Comparison of ENCODE assay signal across 7 mouse cellular contexts in the genomic region with DNA sequence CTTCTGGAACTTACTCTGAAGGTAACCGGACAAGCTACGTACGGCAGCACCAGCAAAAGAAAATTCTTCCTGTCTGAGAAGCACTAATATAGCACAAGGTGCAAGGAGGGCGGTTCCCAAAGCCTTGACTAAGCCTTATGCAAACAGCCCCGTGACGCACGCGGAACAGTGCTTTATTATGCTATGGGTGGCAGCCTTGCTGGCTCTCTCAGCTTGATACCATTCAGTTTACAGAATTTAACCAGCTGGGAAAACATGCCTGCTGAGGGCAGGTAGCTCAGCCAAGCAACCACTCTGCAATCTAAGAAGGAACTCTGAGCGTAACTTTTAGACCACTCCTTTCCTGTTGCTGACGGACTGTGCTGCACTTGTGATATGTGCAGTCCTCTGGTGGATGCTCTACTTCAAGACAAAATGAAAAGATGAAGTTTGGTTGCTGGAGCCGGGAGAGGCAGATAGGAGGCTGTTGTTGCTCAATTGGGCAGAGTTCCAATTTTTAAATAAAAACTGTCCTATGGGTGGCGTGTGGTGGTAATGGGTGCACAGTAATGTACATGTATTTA. TPM values are rescaled to one million over a fixed set of nuclear protein-coding genes. Genes with fewer than 3 reads are reported as not detected.
A peak's percentile ranks its signal among the peaks of the same experiment; 100 is the strongest.
DNase-seq lines count a peak whose midpoint lies in the region; ATAC-seq and TF ChIP-seq lines count a peak whose summit lies in the region.

No protein-coding gene starts in this region.

- no peak for TF ChIP-seq CTCF in G1E (IDR thresholded peaks at IDR 0.05; ENCODE audit: low read depth, low read length)
- TF ChIP-seq CTCF in left cerebral cortex, adult 2 months (IDR thresholded peaks at IDR 0.05): no peak
- no peak for TF ChIP-seq CTCF in thymus, adult 2 months (IDR thresholded peaks at IDR 0.05; ENCODE audit: borderline replicate concordance, control insufficient read depth, extremely low read depth, insufficient read depth, low read length, poor library complexity)

- H3K4me1 ChIP-seq in G1E (ENCODE audit: insufficient read depth, low read depth, low read length): peaks cover 78% of the 10 kb centered on the region
- H3K4me1 ChIP-seq in embryonic facial prominence, embryonic 13.5 days: peaks cover 30% of the 10 kb centered on the region
- H3K4me1 ChIP-seq in heart, embryonic 15.5 days (replicated peaks): peaks cover 46% of the 10 kb centered on the region
- peaks cover 4% of the 10 kb centered on the region; the same call in 1 of the 2 replicates for H3K4me1 ChIP-seq in thymus, adult 2 months (replicated peaks; ENCODE audit: control insufficient read depth, insufficient read depth, low read length)

- no peak for DNase-seq in G1E (ENCODE audit: low spot score)
- DNase-seq in left cerebral cortex, adult 2 months (ENCODE audit: extremely low spot score in 1 of 2, low spot score in 2 of 2): peak; percentile 40 to 50
- DNase-seq in mesoderm, embryonic 11.5 days (ENCODE audit: low read depth, low spot score): peak; percentile 37
- DNase-seq in thymus, adult 2 months: peak; percentile 58

- TF ChIP-seq POLR2A in thymus, adult 2 months (IDR thresholded peaks at IDR 0.05; ENCODE audit: control insufficient read depth, extremely low read depth, insufficient read depth, low read length, poor library complexity): no peak

- no peaks in the 10 kb centered on the region for H3K27me3 ChIP-seq in G1E (ENCODE audit: insufficient read depth, low read length)
- H3K27me3 ChIP-seq in embryonic facial prominence, embryonic 13.5 days: no peaks in the 10 kb centered on the region
- H3K27me3 ChIP-seq in heart, embryonic 15.5 days: no peaks in the 10 kb centered on the region
- H3K27me3 ChIP-seq in thymus, adult 2 months (ENCODE audit: control insufficient read depth, insufficient read depth, low read length): no peaks in the 10 kb centered on the region

- peak overlapping the region; percentile 65 for H3K4me3 ChIP-seq in G1E (ENCODE audit: low read depth, low read length)
- no peak overlapping the region for H3K4me3 ChIP-seq in embryonic facial prominence, embryonic 13.5 days
- peak overlapping the region; percentile 46 for H3K4me3 ChIP-seq in heart, embryonic 15.5 days
- H3K4me3 ChIP-seq in left cerebral cortex, adult 2 months: peak overlapping the region; percentile 42
- H3K4me3 ChIP-seq in thymus, adult 2 months (ENCODE audit: control insufficient read depth, insufficient read depth, low read length): peak overlapping the region; percentile 38

- intact Hi-C loops in left cerebral cortex, adult 2 months (cut with DNase I): no loop called here

- ATAC-seq in CD4-positive, CD25-positive, alpha-beta regulatory T cell, adult 4 months: peak; percentile 94
- ATAC-seq in G1E (ENCODE audit: extremely low read depth, insufficient number of reproducible peaks, low FRiP score, poor library complexity, severe bottlenecking): peak; percentile 73
- ATAC-seq in embryonic facial prominence, embryonic 13.5 days (ENCODE audit: insufficient number of reproducible peaks, insufficient read depth, low FRiP score, low TSS enrichment, low read depth): no peak; the same call in 1 of the 2 replicates
- peak; percentile 62 for ATAC-seq in heart, embryonic 15.5 days (replicated peaks; ENCODE audit: insufficient number of reproducible peaks, insufficient read depth, low FRiP score, low read depth)

- H3K9me3 ChIP-seq in G1E (replicated peaks): no peaks in the 10 kb centered on the region
- H3K9me3 ChIP-seq in embryonic facial prominence, embryonic 13.5 days: no peaks in the 10 kb centered on the region
- no peaks in the 10 kb centered on the region for H3K9me3 ChIP-seq in heart, embryonic 15.5 days (replicated peaks)

- peak overlapping the region; percentile 37 for H3K4me2 ChIP-seq in embryonic facial prominence, embryonic 13.5 days
- H3K4me2 ChIP-seq in heart, embryonic 15.5 days: peak overlapping the region; percentile 59

- H3K36me3 ChIP-seq in G1E (replicated peaks): peaks cover 39% of the 10 kb centered on the region
- H3K36me3 ChIP-seq in embryonic facial prominence, embryonic 13.5 days: no peaks in the 10 kb centered on the region
- H3K36me3 ChIP-seq in heart, embryonic 15.5 days: no peaks in the 10 kb centered on the region
- H3K36me3 ChIP-seq in thymus, adult 2 months (ENCODE audit: control insufficient read depth, insufficient read depth, low read length): no peaks in the 10 kb centered on the region

- no peak overlapping the region for H3K27ac ChIP-seq in embryonic facial prominence, embryonic 13.5 days
- peak overlapping the region; percentile 74 for H3K27ac ChIP-seq in heart, embryonic 15.5 days
- H3K27ac ChIP-seq in left cerebral cortex, adult 2 months: peak overlapping the region; percentile 53
- peak overlapping the region; percentile 56; the same call in 1 of the 2 replicates for H3K27ac ChIP-seq in thymus, adult 2 months (ENCODE audit: control insufficient read depth, insufficient read depth, low read length)

- H3K9ac ChIP-seq in embryonic facial prominence, embryonic 13.5 days: no peak overlapping the region
- peak overlapping the region; percentile 26 for H3K9ac ChIP-seq in heart, embryonic 15.5 days

- 38% methylated on average over 12 of the region's 12 CpGs for WGBS in embryonic facial prominence, embryonic 13.5 days
- 13% methylated on average over 12 of the region's 12 CpGs for WGBS in heart, embryonic 15.5 days
- WGBS in thymus, adult 2 months: 10% methylated on average over 12 of the region's 12 CpGs

RNA-seq across cellular contexts. Expression of a gene that starts 21.8 kb away (rescaled TPM):
- 10 to 100 TPM; 57.3 to 63.7 TPM for polyA plus RNA-seq in CD4-positive, CD25-positive, alpha-beta regulatory T cell, adult 4 months (2017; shearing (Covaris generic))
- total RNA-seq in G1E (2014; fragmentation: Nextera tagmentation): 274 and 280 TPM in 2 replicates
- total RNA-seq in G1E (2017): 292 and 317 TPM in 2 replicates
- 120 and 122 TPM in 2 replicates for polyA plus RNA-seq in G1E (2012)
- 66.0 and 67.4 TPM in 2 replicates for polyA plus RNA-seq in embryonic facial prominence, embryonic 13.5 days (2015; fragmentation: Nextera tagmentation; extraction: Ambion mirVana)
- 64.4 and 71.7 TPM in 2 replicates for polyA plus RNA-seq in heart, embryonic 15.5 days (2015; fragmentation: Nextera tagmentation; extraction: Ambion mirVana)
- total RNA-seq in left cerebral cortex, adult 2 months (2021): 10 to 100 TPM; 56.1 to 56.6 TPM
- 9.5 and 9.6 TPM in 2 replicates for polyA plus RNA-seq in thymus, adult 2 months (2012; rRNA removed)

RNA-seq across cellular contexts. Expression of a gene that starts 21.9 kb away (rescaled TPM):
- under 1 TPM in 1 of 2 experiments, not detected in 1; 0.16 TPM for polyA plus RNA-seq in CD4-positive, CD25-positive, alpha-beta regulatory T cell, adult 4 months (2017; shearing (Covaris generic))
- total RNA-seq in G1E (2014; fragmentation: Nextera tagmentation): 2.6 TPM in 1 of 2 replicates, not detected in the other
- total RNA-seq in G1E (2017): 0.87 and 1.9 TPM in 2 replicates
- polyA plus RNA-seq in G1E (2012): not detected in 2 replicates
- 0.22 and 0.72 TPM in 2 replicates for polyA plus RNA-seq in embryonic facial prominence, embryonic 13.5 days (2015; fragmentation: Nextera tagmentation; extraction: Ambion mirVana)
- 0.10 and 0.21 TPM in 2 replicates for polyA plus RNA-seq in heart, embryonic 15.5 days (2015; fragmentation: Nextera tagmentation; extraction: Ambion mirVana)
- under 1 TPM; 0.16 to 0.27 TPM for total RNA-seq in left cerebral cortex, adult 2 months (2021)
- 0.05 and 0.18 TPM in 2 replicates for polyA plus RNA-seq in thymus, adult 2 months (2012; rRNA removed)
